Mouse (Mus musculus) brain, embryonic 18.5 days (tissue): ENCODE measurements around the gene Als2cl.

Experiments
- DNase-seq: peaks from one replicate; pipeline ENCODE4 v3.0.0-alpha.2; 2012; ENCODE audit warnings: low read depth, low spot score

Als2cl gene

DNA sequence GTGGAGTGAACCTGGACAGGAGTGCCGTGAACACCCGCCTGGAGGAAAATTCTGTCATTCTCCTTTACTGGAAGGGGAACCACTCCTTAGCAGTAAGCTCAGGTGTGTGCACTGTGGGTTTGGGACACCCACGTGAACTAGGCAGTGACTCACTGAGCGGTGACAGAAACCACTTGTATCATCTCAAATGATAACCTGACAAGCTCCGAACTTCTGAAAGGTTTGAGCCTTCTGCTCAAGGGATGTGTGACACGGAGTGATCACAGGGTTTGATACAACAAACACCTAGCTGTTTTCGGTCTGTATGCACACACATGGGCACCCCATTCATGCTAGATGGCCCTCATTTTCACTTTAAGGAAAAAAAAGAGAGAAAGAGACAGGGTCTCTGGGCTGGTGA is 37.1 kb downstream of the Als2cl start, which contains the start of gene Fam240a:
Gene Fam240a (minus strand): TSS at position 76 of the 400 bp plus-strand sequence.
- no peak for DNase-seq

DNA sequence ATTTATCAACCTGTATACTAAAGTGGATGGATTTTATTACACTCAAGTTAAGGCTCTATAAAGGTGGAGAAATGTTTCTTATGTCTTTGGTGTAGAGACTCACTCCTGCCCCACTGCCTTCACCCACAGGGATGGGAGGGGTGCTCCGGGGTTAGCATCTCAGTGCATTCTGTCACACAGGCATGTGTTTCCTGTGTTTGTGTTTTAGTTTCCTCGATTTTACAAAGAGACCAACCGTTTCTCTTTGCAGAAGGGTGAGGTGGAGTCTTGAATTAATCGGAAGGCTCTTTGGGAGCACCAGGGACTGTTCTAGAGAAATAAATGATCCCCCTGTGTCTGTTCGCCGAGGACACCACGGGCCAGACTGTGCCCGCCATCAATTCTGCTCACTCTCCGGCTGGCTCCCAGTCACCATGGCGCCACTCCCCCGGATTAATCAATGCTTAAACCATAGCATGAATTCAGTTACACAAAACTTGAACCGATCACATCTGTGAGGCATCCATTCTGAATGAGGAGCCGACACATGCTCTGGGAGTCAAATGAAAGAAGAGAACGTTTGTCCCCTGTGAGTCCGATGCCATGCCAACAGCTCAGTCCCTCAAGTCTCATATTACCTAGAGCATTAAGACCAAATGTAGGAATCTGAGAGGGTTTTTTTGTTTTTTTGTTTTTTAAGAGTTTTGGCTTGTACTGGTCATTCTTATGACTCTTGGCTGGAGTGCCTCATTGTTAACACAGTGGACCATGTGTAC is 41.2 kb downstream of the Als2cl start:
- no peak for DNase-seq

GRCm38 (mm10) chr9:110922759-110923158 is 43.1 kb downstream of the Als2cl start:
- DNase-seq, result no peak

- no peak for DNase-seq
Measured at GRCm38 (mm10) chr9:110931573-110931972, 51.9 kb downstream of the Als2cl start.

DNA sequence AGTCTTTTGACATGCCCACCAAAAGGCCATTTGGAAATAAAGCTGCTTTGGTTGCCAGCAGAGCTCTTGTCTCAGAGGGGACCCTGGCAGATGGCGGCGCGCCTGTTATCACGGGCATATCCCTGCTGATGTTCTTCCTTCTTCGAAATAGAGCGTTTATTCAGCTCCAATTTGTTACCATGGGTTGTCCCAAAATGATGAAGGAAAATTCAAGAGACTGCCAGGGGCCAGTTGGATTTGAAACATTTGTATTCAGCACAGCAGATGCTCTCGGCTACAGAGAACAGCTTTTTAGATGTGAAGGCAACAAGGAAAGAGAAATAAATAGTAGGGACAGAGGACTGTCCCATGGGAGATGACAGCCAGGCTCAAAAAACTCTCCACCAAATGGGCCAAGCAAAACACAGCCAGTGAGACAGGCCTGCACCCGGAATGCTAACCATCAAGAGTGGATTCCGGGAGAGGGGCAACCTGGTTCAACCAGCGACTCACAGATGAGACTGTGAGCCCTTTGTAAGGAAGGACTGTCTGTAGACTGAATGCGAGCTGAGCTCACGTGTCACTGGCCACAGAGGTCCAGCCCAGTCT is 54.3 kb downstream of the Als2cl start:
- DNase-seq, result no peak

- DNase-seq, result no peak
Measured at GRCm38 (mm10) chr9:110935941-110936340, 56.3 kb downstream of the Als2cl start.

DNA sequence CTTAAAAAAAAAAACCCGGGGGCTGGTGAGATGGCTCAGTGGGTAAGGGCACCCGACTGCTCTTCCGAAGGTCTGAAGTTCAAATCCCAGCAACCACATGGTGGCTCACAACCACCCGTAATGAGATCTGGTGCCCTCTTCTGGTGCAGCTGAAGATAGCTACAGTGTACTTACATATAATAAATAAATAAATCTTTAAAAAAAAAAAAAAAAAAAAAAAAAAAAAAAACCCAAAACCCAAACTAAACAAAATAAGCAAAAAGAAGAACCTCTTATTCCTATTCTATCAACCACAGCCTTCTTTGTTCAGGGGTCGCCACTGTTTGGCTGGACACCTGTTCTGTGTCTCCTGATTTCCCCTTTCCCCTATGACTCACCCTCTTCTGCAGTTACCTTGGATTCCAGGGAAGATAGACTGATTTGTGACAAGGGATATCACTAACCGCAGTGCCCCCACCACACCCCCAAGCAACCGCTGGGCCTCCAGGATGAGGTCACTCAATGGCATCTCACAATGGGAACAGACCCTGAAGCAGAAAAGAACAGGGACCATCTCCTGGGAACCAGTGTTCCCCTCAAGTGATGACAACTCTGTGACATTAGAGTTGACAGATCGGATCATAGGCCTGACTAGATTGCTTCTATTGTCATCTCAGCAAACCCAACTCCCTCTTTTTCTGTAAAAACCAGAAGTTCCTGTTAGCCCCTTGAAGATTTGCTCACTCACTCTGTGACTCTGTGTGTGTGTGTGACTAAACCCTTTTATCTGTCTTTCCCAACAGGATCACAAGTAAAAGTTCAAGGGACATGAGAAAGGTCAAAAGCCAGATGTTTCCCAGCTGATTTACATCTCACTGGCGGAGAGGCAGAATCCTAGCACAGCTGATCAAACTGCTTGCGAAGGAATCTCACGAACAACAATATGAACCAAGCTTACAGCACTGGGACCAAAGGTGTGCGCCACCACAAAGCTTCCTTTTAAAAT is 58.1 kb downstream of the Als2cl start:
- no peak for DNase-seq

DNA sequence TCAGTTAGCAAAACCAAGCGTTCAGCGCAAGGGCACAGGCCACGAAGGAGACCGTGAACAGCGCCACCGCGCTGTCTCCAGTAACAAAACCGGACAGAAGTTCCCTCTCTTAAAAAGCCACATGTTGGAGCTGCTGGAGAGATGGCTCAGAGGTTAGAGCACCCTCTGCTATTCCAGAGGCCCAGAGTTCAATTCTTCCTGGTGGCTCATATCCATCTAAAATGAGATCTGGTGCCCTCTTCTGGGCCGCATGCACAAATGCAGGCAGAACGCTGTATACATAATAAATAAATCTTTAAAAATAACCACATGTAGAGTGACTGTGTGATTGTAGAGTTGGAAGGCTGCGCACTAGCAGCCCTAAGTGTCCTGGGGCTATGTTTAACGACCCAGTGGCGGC is 64.6 kb downstream of the Als2cl start:
- no peak for DNase-seq

GRCm38 (mm10) chr9:110945343-110945742 is 65.7 kb downstream of the Als2cl start:
- no peak for DNase-seq

GRCm38 (mm10) chr9:110945926-110946325 is 66.3 kb downstream of the Als2cl start, which contains the start of gene Tdgf1:
Gene Tdgf1, minus strand, starts transcription at chr9:110946158.
- no peak for DNase-seq

DNA sequence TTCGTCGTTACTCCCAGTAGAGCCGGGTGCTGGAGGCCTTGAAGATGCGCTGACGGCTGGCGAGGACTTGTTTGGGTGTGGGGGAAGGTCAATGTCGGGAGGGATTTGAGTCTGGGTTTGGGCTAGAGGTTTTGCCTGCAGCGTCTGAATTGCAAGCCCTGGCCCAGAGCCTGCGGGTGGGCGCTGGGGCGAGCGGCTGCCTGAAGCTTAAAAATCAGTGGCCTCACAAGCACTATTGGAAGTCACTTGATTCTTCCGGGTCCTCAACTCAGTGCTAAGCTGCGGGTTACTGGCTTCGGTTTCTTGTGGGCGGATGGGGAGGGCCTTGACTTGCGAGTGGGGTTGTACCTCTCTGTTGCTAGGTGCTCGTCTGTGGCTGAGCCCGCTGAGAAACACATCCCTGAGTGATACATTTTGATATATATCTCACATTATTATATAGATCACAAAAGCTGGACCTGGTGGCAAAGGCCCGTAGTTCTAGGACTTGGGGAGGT is 66.9 kb downstream of the Als2cl start:
- DNase-seq, result no peak

DNA sequence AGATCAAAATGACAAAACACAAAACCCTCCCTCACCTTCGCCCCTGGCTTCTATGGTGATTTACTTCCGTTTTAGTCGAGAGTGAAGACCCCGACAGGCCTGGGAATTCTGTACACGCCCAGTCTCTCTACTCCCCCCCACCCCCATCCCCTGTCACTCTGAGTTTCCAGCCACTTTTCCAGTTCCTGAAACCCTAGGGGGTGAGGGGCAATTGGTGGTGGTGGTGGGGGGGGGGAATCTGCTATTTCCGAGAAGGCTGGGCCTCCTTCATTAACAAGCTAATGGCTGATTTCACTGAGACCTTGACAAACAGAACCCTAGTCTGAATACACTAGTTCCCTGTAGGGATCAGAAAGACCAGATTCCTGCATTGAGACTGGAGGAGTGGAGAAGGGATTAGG is 67.6 kb downstream of the Als2cl start:
- DNase-seq, result no peak

DNA sequence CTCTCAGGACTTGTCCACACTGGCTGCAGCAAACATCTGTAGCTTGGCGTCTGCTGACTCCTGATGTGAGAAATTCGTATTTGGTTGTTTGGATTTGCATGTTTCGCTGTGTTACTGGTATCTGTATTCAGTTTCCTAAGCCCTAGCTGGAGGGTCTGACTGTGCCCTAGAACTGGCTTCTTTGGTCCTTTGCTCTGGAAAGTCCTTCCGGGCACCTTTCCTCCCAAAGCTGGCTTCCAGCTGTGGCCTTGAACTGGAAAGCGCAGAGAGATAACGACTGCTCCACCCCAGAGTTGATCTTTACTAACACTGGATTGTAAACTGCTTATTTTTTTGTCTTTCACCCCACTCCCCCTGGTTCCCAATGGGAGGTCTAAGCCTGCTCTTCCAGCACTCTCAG is 68.2 kb downstream of the Als2cl start:
- DNase-seq, result no peak

DNA sequence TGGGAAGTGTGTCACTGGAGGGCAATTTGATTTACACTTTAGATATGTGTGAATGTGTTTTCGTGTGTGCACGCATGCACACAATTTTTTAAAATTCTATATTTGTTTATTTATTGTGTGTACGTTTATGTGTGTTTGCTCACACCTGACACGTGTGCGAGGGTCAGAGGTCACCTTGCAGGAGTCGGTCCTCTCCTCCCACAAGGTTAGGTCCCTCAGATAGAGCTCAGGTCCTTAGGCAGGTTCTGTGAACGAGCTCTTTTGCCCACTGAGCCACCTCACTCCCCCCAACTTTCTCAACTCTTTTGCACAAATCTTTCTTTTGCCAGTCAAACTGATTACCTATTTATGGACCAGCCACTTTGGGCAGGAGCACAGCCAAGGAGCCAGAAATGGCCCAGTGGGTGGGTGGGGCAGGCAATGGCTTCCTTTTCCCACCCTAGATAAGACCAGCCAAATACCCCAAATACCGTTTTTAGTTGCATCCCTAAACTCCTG is 69.2 kb downstream of the Als2cl start:
- no peak for DNase-seq

GRCm38 (mm10) chr9:110950109-110950508 is 70.4 kb downstream of the Als2cl start:
- DNase-seq, result no peak
